Mouse (Mus musculus): Measurements from ENCODE around the gene Gabrd. TPM values are rescaled to one million over a fixed set of nuclear protein-coding genes. Genes with fewer than 3 reads are reported as not detected.

Gabrd gene
- polyA plus RNA-seq, 1 experiment from 2014 or later: not detected

- H3K9me3 ChIP-seq (replicated peaks): no peaks in the 10 kb centered on the region
- H3K4me2 ChIP-seq: no peak overlapping the region
- no peak overlapping the region for H3K27ac ChIP-seq
- H3K4me3 ChIP-seq (replicated peaks): no peak overlapping the region
- 73% methylated on average over 11 of the region's 11 CpGs for WGBS (ENCODE audit: insufficient replicate concordance)
- peaks cover 3% of the 10 kb centered on the region; the same call in 1 of the 2 replicates for H3K4me1 ChIP-seq (replicated peaks)
- peaks cover 16% of the 10 kb centered on the region for H3K27me3 ChIP-seq
- H3K9ac ChIP-seq: no peak overlapping the region
- no peaks in the 10 kb centered on the region for H3K36me3 ChIP-seq
- DNase-seq (no peak), ATAC-seq (ENCODE audit: low read depth) (no peak)
Measured at GRCm38 (mm10) chr4:155413641-155414335, 15.9 kb upstream of the Gabrd start.

DNA sequence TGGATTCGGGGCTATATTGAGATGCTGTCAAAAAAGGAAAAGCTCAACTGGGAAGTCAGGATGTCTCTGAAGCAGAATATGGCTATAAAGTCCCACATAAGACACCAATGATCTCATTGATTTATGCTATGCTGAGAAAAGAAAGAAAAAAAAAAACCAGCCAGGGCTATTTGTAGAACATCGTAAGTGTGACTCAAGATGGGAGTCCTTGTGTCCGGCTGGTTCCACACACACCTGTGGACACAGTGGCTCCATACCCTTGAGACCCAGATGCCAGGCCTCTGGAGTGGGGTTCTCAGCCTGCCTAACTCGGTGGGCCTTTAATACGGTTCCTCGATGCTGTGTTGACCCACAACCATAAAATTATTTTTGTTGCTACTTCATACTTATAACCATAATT, 14.2 kb upstream of the Gabrd start:
- ATAC-seq (ENCODE audit: low read depth): no peak
- no peak overlapping the region for H3K27ac ChIP-seq
- no peak overlapping the region for H3K4me2 ChIP-seq
- no peak overlapping the region for H3K9ac ChIP-seq
- H3K4me3 ChIP-seq (replicated peaks): no peak overlapping the region
- H3K36me3 ChIP-seq: no peaks in the 10 kb centered on the region
- no peak for DNase-seq
- peaks cover 3% of the 10 kb centered on the region; the same call in 1 of the 2 replicates for H3K4me1 ChIP-seq (replicated peaks)
- H3K27me3 ChIP-seq: peaks cover 22% of the 10 kb centered on the region
- H3K9me3 ChIP-seq (replicated peaks): no peaks in the 10 kb centered on the region
- 65% methylated on average over 6 of the region's 6 CpGs for WGBS (ENCODE audit: insufficient replicate concordance)

GRCm38 (mm10) chr4:155409058-155409776, 11.3 kb upstream of the Gabrd start, which contains the start of gene Cfap74:
TSS of gene Cfap74 (plus strand) at chr4:155409190.
- no peak within 1 kb of the TSS for H3K9ac ChIP-seq
- peaks cover 22% of the 10 kb centered on the region for H3K27me3 ChIP-seq
- H3K36me3 ChIP-seq: no peaks in the 10 kb centered on the region
- no peak within 1 kb of the TSS for H3K27ac ChIP-seq
- H3K9me3 ChIP-seq (replicated peaks): no peaks in the 10 kb centered on the region
- WGBS (ENCODE audit: insufficient replicate concordance): 3% methylated on average over 35 of the region's 35 CpGs
- no peak for DNase-seq
- ATAC-seq (ENCODE audit: low read depth): peak; percentile 41; the same call in 1 of the 2 replicates
- H3K4me3 ChIP-seq (replicated peaks): peak within 1 kb of the TSS; percentile 37
- H3K4me1 ChIP-seq (replicated peaks): peaks cover 3% of the 10 kb centered on the region; the same call in 1 of the 2 replicates
- H3K4me2 ChIP-seq: peak within 1 kb of the TSS; percentile 53

- H3K27me3 ChIP-seq: peaks cover 22% of the 10 kb centered on the region
- H3K4me1 ChIP-seq (replicated peaks): peaks cover 3% of the 10 kb centered on the region; the same call in 1 of the 2 replicates
- no peak overlapping the region for H3K9ac ChIP-seq
- no peak overlapping the region for H3K27ac ChIP-seq
- H3K36me3 ChIP-seq: no peaks in the 10 kb centered on the region
- no peak for ATAC-seq (ENCODE audit: low read depth)
- peak overlapping the region; percentile 37; the same call in 1 of the 2 replicates for H3K4me3 ChIP-seq (replicated peaks)
- H3K4me2 ChIP-seq: peak overlapping the region; percentile 53
- 5% methylated on average over 8 of the region's 8 CpGs for WGBS (ENCODE audit: insufficient replicate concordance)
- H3K9me3 ChIP-seq (replicated peaks): no peaks in the 10 kb centered on the region
- no peak for DNase-seq
Measured at GRCm38 (mm10) chr4:155408695-155409057, 10.8 kb upstream of the Gabrd start.

- Histone ChIP-seq H3K4me3 (replicated peaks) (no peak overlapping the region), H3K27me3 (peaks cover 26% of the 10 kb centered on the region), H3K27ac (no peak overlapping the region), H3K9ac (no peak overlapping the region), H3K9me3 (replicated peaks) (no peaks in the 10 kb centered on the region), H3K4me2 (no peak overlapping the region), H3K4me1 (replicated peaks) (peaks cover 3% of the 10 kb centered on the region; the same call in 1 of the 2 replicates), H3K36me3 (no peaks in the 10 kb centered on the region)
- DNase-seq (no peak), ATAC-seq (ENCODE audit: low read depth) (no peak)
- WGBS (ENCODE audit: insufficient replicate concordance): 63% methylated on average over 1 of the region's 1 CpGs
Measured at GRCm38 (mm10) chr4:155402489-155402888, 4.6 kb upstream of the Gabrd start.

DNA sequence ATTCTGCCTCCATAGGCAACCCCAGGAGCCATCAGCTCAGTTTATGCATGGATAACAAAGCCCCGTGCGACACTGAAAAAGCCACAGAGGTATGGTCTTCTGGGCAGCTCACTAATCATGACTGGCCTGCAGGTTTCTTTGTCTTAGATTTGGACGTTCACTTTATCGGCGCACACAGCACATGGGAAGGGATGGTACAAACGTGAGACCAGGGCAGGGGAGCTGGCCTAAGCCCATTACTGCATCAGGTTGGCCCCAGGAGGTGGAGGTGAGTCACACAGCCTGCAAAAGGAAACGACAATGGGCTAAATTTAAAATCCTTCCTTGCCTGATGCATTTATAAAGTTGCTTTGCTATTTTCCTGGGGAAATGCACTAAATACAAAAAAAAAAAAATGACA, 3.2 kb upstream of the Gabrd start:
- Histone ChIP-seq H3K36me3 (no peaks in the 10 kb centered on the region), H3K9me3 (replicated peaks) (no peaks in the 10 kb centered on the region), H3K27me3 (peaks cover 40% of the 10 kb centered on the region), H3K4me2 (no peak overlapping the region), H3K9ac (no peak overlapping the region), H3K4me1 (replicated peaks) (peaks cover 3% of the 10 kb centered on the region; the same call in 1 of the 2 replicates), H3K27ac (no peak overlapping the region), H3K4me3 (replicated peaks) (no peak overlapping the region)
- 58% methylated on average over 7 of the region's 7 CpGs for WGBS (ENCODE audit: insufficient replicate concordance)
- no peak for DNase-seq
- ATAC-seq (ENCODE audit: low read depth): no peak

GRCm38 (mm10) chr4:155398222-155398540, 269 bp upstream of the Gabrd start:
- WGBS (ENCODE audit: insufficient replicate concordance): 7% methylated on average over 9 of the region's 9 CpGs
- Histone ChIP-seq H3K4me1 (replicated peaks) (peaks cover 3% of the 10 kb centered on the region; the same call in 1 of the 2 replicates), H3K9ac (no peak overlapping the region), H3K36me3 (no peaks in the 10 kb centered on the region), H3K4me2 (peak overlapping the region; percentile 66), H3K4me3 (replicated peaks) (0 out of 2 replicates have a peak overlapping the region, but pooled peaks have one; percentile 35), H3K9me3 (replicated peaks) (no peaks in the 10 kb centered on the region), H3K27ac (no peak overlapping the region), H3K27me3 (peaks cover 48% of the 10 kb centered on the region)
- no peak for DNase-seq
- ATAC-seq (ENCODE audit: low read depth): no peak

GRCm38 (mm10) chr4:155396751-155397150, 1.2 kb downstream of the Gabrd start:
- 55% methylated on average over 4 of the region's 4 CpGs for WGBS (ENCODE audit: insufficient replicate concordance)

GRCm38 (mm10) chr4:155395471-155395870, 2.4 kb downstream of the Gabrd start:
- Histone ChIP-seq H3K9ac (no peak overlapping the region), H3K27me3 (peaks cover 45% of the 10 kb centered on the region), H3K4me3 (replicated peaks) (no peak overlapping the region), H3K4me2 (no peak overlapping the region), H3K4me1 (replicated peaks) (peaks cover 3% of the 10 kb centered on the region; the same call in 1 of the 2 replicates), H3K36me3 (no peaks in the 10 kb centered on the region), H3K9me3 (replicated peaks) (no peaks in the 10 kb centered on the region), H3K27ac (no peak overlapping the region)
- ATAC-seq (ENCODE audit: low read depth): no peak
- no peak for DNase-seq
- 55% methylated on average over 5 of the region's 5 CpGs for WGBS (ENCODE audit: insufficient replicate concordance)

More at GRCm38 (mm10) chr4:155396751-155397150, 1.2 kb downstream of the Gabrd start:
- Histone ChIP-seq H3K9me3 (replicated peaks) (no peaks in the 10 kb centered on the region), H3K9ac (no peak overlapping the region), H3K4me2 (no peak overlapping the region), H3K27ac (no peak overlapping the region), H3K27me3 (peaks cover 48% of the 10 kb centered on the region), H3K4me1 (replicated peaks) (peaks cover 3% of the 10 kb centered on the region; the same call in 1 of the 2 replicates), H3K4me3 (replicated peaks) (no peak overlapping the region), H3K36me3 (no peaks in the 10 kb centered on the region)
- DNase-seq (no peak), ATAC-seq (ENCODE audit: low read depth) (no peak)

- DNase-seq (no peak), ATAC-seq (ENCODE audit: low read depth) (no peak)
- H3K9me3 ChIP-seq (replicated peaks): no peaks in the 10 kb centered on the region
- no peak overlapping the region for H3K27ac ChIP-seq
- H3K4me1 ChIP-seq (replicated peaks): no peaks in the 10 kb centered on the region
- H3K9ac ChIP-seq: no peak overlapping the region
- no peaks in the 10 kb centered on the region; the same call in 1 of the 2 replicates for H3K27me3 ChIP-seq
- no peak overlapping the region for H3K4me2 ChIP-seq
- H3K4me3 ChIP-seq (replicated peaks): no peak overlapping the region
- WGBS (ENCODE audit: insufficient replicate concordance): 75% methylated on average over 8 of the region's 8 CpGs
- no peaks in the 10 kb centered on the region for H3K36me3 ChIP-seq
Measured at GRCm38 (mm10) chr4:155387166-155387565, 10.7 kb downstream of the Gabrd start.

DNA sequence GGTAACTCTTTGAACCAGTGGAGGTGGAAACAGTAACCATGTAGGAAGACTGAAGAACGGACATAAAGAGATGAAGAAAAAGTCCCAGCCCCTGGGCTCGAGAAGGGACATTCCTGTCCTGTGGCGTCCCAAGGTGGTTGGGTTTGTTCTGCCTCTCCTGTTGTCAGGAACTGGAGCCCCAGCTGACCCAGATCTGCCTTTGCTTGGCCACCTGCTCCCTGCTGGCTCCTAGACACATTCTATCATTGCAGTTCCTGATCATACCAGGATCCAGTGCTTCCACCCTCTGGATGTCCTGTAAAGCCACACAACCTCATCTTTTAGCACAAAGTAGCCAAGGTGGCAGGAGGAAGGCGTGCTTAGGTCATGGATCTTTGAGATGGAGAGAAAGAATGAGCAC, 14.6 kb downstream of the Gabrd start:
- Histone ChIP-seq H3K27ac (no peak overlapping the region), H3K27me3 (no peaks in the 10 kb centered on the region; the same call in 1 of the 2 replicates), H3K36me3 (no peaks in the 10 kb centered on the region), H3K4me3 (replicated peaks) (no peak overlapping the region), H3K4me2 (no peak overlapping the region), H3K9ac (no peak overlapping the region), H3K4me1 (replicated peaks) (no peaks in the 10 kb centered on the region), H3K9me3 (replicated peaks) (no peaks in the 10 kb centered on the region)
- no peak for ATAC-seq (ENCODE audit: low read depth)
- no peak for DNase-seq
- WGBS (ENCODE audit: insufficient replicate concordance): 50% methylated on average over 4 of the region's 4 CpGs

All from liver, embryonic 13.5 days (tissue).